Mouse (Mus musculus): ENCODE measurements around the gene Kl.

Gene Kl

GRCm38 (mm10) chr5:151034715-151035512 is 82.5 kb downstream of the Kl start:
- DNase-seq = no peak

GRCm38 (mm10) chr5:151037871-151038270 is 85.5 kb downstream of the Kl start:
- no peak for DNase-seq

- no peak for DNase-seq
These were observed 90.5 kb downstream of the Kl start for GRCm38 (mm10) chr5:151042911-151043310.

All from B cell, adult 2 months (primary cell).